Comparison of ENCODE assay signal across 8 mouse cellular contexts in the genomic region with DNA sequence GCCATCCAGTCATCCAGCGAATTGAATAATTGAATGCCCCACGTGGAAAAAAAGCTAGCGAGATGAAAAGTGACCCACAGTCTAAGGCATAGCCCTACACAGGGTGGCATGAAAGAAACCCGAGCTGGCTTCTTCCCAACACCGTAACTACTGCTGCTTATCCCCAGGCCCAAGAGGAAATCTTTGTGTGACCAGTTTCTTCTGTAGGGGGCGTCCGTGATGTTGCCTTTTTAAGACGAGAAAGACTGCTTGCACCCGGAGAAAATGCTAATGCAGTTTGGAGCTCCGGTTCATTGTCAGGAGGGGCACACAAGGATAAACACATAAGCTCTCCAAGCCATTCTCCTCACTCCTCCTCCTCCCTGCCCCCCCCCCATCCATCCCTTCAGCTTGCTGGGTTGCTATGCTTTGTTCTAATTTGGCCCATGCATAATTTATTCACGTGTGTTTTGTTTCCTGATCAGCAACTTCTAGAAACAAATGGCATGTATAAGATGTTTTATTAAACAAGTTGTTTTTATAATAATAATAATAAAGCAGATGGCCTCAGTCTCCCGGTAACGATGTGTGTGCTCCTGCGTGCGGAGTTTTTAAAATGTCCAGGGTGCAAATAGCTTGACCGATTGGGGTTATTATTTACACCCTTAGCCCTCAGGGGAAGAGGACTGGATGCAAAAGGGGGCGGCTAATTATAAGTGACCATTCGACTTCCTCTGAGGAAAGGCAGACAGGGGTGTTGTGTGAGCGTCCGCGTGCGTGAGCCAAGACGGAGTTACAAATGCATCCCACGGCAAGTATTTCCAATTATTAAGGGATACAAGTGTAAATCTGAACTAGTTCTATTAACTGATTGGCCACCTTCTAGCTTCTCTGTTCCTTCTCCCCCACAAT. TPM values are rescaled to one million over a fixed set of nuclear protein-coding genes. Genes with fewer than 3 reads are reported as not detected.
A peak's percentile ranks its signal among the peaks of the same experiment; 100 is the strongest.
DNase-seq lines count a peak whose midpoint lies in the region; ATAC-seq lines count a peak whose summit lies in the region.

No protein-coding gene starts in this region.

- peak; percentile 31 for DNase-seq in CD4-positive, CD25-positive, alpha-beta regulatory T cell, adult 2 months (ENCODE audit: low read depth, low spot score)
- peak; percentile 51 to 53 for DNase-seq in right cerebral cortex, postnatal 10 days (ENCODE audit: low spot score in 2 of 2)
- no peak for DNase-seq in right cerebral cortex, postnatal 36 days (ENCODE audit: low spot score in 2 of 2)
- DNase-seq in adrenal gland, postnatal 10 days: no peak

- H3K27ac ChIP-seq in heart, embryonic 14.5 days (replicated peaks in 1 of 2; ENCODE audit: control insufficient read depth in 1 of 2, insufficient read depth in 1 of 2, low read depth in 2 of 2, low read length in 2 of 2): peak overlapping the region; percentile 88 to 89
- no peak overlapping the region for H3K27ac ChIP-seq in liver, embryonic 16.5 days (ENCODE audit: low read length)

- peak overlapping the region; percentile 80 for H3K4me2 ChIP-seq in heart, embryonic 14.5 days (ENCODE audit: low read length)
- peak overlapping the region; percentile 90 for H3K4me2 ChIP-seq in liver, embryonic 16.5 days (ENCODE audit: low read depth, low read length)

- no peaks in the 10 kb centered on the region for H3K36me3 ChIP-seq in heart, embryonic 14.5 days (ENCODE audit: control insufficient read depth, insufficient read depth, low read length)
- H3K36me3 ChIP-seq in liver, embryonic 16.5 days (ENCODE audit: control insufficient read depth, insufficient read depth): no peaks in the 10 kb centered on the region

- H3K9me3 ChIP-seq in heart, embryonic 14.5 days (ENCODE audit: control insufficient read depth, low read length): peaks cover 3% of the 10 kb centered on the region; the same call in 1 of the 2 replicates
- no peaks in the 10 kb centered on the region for H3K9me3 ChIP-seq in liver, embryonic 16.5 days (replicated peaks; ENCODE audit: control insufficient read depth, low read length)

- H3K4me1 ChIP-seq in heart, embryonic 14.5 days (ENCODE audit: control insufficient read depth in 2 of 2, insufficient read depth in 2 of 2, low read length in 2 of 2): peaks cover 14 to 39% of the 10 kb centered on the region in 2 experiments
- peaks cover 35% of the 10 kb centered on the region for H3K4me1 ChIP-seq in liver, embryonic 16.5 days (ENCODE audit: control insufficient read depth, low read depth, low read length)

- no peaks in the 10 kb centered on the region for H3K27me3 ChIP-seq in heart, embryonic 14.5 days (ENCODE audit: control insufficient read depth, insufficient read depth, low read length)
- H3K27me3 ChIP-seq in liver, embryonic 16.5 days (ENCODE audit: control insufficient read depth, insufficient read depth, low read depth, low read length): peaks cover 27% of the 10 kb centered on the region

- H3K9ac ChIP-seq in heart, embryonic 14.5 days (ENCODE audit: low read length): peak overlapping the region; percentile 93
- H3K9ac ChIP-seq in liver, embryonic 16.5 days (ENCODE audit: low read depth, low read length): no peak overlapping the region; the same call in 1 of the 2 replicates

- 3% methylated on average over 24 of the region's 24 CpGs for WGBS in heart, embryonic 14.5 days
- 6% methylated on average over 24 of the region's 24 CpGs for WGBS in liver, embryonic 16.5 days (ENCODE audit: insufficient replicate concordance)

- no peak for ATAC-seq in CD4-positive, CD25-positive, alpha-beta regulatory T cell, adult 4 months
- no peak for ATAC-seq in heart, embryonic 14.5 days (ENCODE audit: insufficient number of reproducible peaks, insufficient read depth, low FRiP score, low read depth)
- ATAC-seq in liver, embryonic 16.5 days (ENCODE audit: low read depth): no peak
- ATAC-seq in megakaryocyte progenitor cell, adult 5-6 weeks (replicated peaks; ENCODE audit: poor library complexity): no peak

- H3K4me3 ChIP-seq in heart, embryonic 14.5 days (ENCODE audit: control insufficient read depth in 1 of 2, insufficient read depth in 1 of 2, low read depth in 1 of 2, low read length in 2 of 2): peak overlapping the region; percentile 80 to 98
- H3K4me3 ChIP-seq in liver, embryonic 16.5 days (ENCODE audit: low read depth, low read length): peak overlapping the region; percentile 88

RNA-seq across cellular contexts. Expression of a gene that starts 2.4 kb away (rescaled TPM):
- under 1 TPM in 1 of 2 experiments, not detected in 1; 0.58 TPM for polyA plus RNA-seq in CD4-positive, CD25-positive, alpha-beta regulatory T cell, adult 4 months (2017; shearing (Covaris generic))
- polyA plus RNA-seq in heart, embryonic 14.5 days (2014; fragmentation: Nextera tagmentation; extraction: Ambion mirVana): 23.2 and 25.1 TPM in 2 replicates
- polyA plus RNA-seq in liver, embryonic 16.5 days (2015; fragmentation: Nextera tagmentation; extraction: Ambion mirVana): 7.1 and 7.8 TPM in 2 replicates
- 2.8 TPM in 1 of 2 replicates, not detected in the other for total RNA-seq in megakaryocyte progenitor cell, adult 5-6 weeks (2015)
- 2.1 TPM in 2 replicates for total RNA-seq in megakaryocyte progenitor cell, adult 5-6 weeks (2017)
- total RNA-seq in adrenal gland, postnatal 10 days (2021): 10 to 100 TPM in 1 of 2 experiments, 1 to 10 TPM in 1; 9.2 to 12.7 TPM

RNA-seq across cellular contexts. Expression of a gene that starts 35.2 kb away (rescaled TPM):
- polyA plus RNA-seq in CD4-positive, CD25-positive, alpha-beta regulatory T cell, adult 4 months (2017; shearing (Covaris generic)): 10 to 100 TPM; 22.4 to 37.4 TPM
- polyA plus RNA-seq in heart, embryonic 14.5 days (2014; fragmentation: Nextera tagmentation; extraction: Ambion mirVana): 24.2 and 27.5 TPM in 2 replicates
- 15.5 and 18.3 TPM in 2 replicates for polyA plus RNA-seq in liver, embryonic 16.5 days (2015; fragmentation: Nextera tagmentation; extraction: Ambion mirVana)
- 7.3 and 13.2 TPM in 2 replicates for total RNA-seq in megakaryocyte progenitor cell, adult 5-6 weeks (2015)
- total RNA-seq in megakaryocyte progenitor cell, adult 5-6 weeks (2017): 11.1 and 12.4 TPM in 2 replicates
- 10 to 100 TPM; 38.8 to 58.9 TPM for total RNA-seq in adrenal gland, postnatal 10 days (2021)

Comparison
In these comparisons a context has a peak if more than half of its experiments do, and no peak if none do; other contexts are left out.
1. DNase-seq: peak in CD4-positive, CD25-positive, alpha-beta regulatory T cell, adult 2 months (single experiment) and right cerebral cortex, postnatal 10 days (2 of 2); none in right cerebral cortex, postnatal 36 days (0 of 2) and adrenal gland, postnatal 10 days (single experiment).